In genomic region chr11:101485509-101486028, GRCm38 (mm10) we compare ENCODE assay signal across 12 mouse cellular contexts. TPM values are rescaled to one million over a fixed set of nuclear protein-coding genes. Genes with fewer than 3 reads are reported as not detected.
DNase-seq lines count a peak whose midpoint lies in the region; ATAC-seq and TF ChIP-seq lines count a peak whose summit lies in the region.
"Had no signal": no experiment of that assay in that cellular context is flagged by ENCODE, and none has a peak within 500 bp of the region (broad histone marks: within the 10 kb centered on the region; RNA-seq: fewer than 3 reads in every experiment).

No protein-coding gene starts in this region.

- no peaks in the 10 kb centered on the region for H3K27me3 ChIP-seq in heart, embryonic 10.5 days (ENCODE audit: insufficient read depth, poor library complexity, severe bottlenecking)
- no peaks in the 10 kb centered on the region for H3K27me3 ChIP-seq in stomach, embryonic 15.5 days (replicated peaks)
- no peaks in the 10 kb centered on the region for H3K27me3 ChIP-seq in stomach, postnatal 0 days (ENCODE audit: control insufficient read depth, insufficient read depth, low read length)
- no peaks in the 10 kb centered on the region for H3K27me3 ChIP-seq in liver, embryonic 13.5 days
- no peaks in the 10 kb centered on the region for H3K27me3 ChIP-seq in stomach, embryonic 16.5 days (ENCODE audit: control insufficient read depth, insufficient read depth, low read length)
- H3K27me3 ChIP-seq: embryonic facial prominence, embryonic 15.5 days; limb, embryonic 15.5 days had no signal

- intact Hi-C loops in heart, postnatal 25 days (cut with DNase I) = no loop called here

- 11% methylated on average over 6 of the region's 6 CpGs for WGBS in heart, embryonic 10.5 days
- 41% methylated on average over 6 of the region's 6 CpGs for WGBS in stomach, embryonic 15.5 days
- WGBS in stomach, postnatal 0 days = 41% methylated on average over 6 of the region's 6 CpGs
- WGBS in liver, embryonic 13.5 days (ENCODE audit: insufficient replicate concordance) = 4% methylated on average over 6 of the region's 6 CpGs
- 38% methylated on average over 6 of the region's 6 CpGs for WGBS in stomach, embryonic 16.5 days

- ATAC-seq in stomach, embryonic 15.5 days (ENCODE audit: insufficient read depth, low FRiP score, low read depth) = peak; percentile 45; the same call in 1 of the 2 replicates
- no peak for ATAC-seq in stomach, postnatal 0 days (ENCODE audit: low FRiP score, low TSS enrichment)
- peak; percentile 92 for ATAC-seq in liver, embryonic 13.5 days (ENCODE audit: low read depth)
- no peak for ATAC-seq in stomach, embryonic 16.5 days (ENCODE audit: insufficient read depth, low FRiP score)

- no peak for TF ChIP-seq EP300 in stomach, postnatal 0 days (optimal IDR thresholded peaks at IDR 0.05)

- no peak overlapping the region for H3K9ac ChIP-seq in stomach, embryonic 15.5 days
- H3K9ac ChIP-seq in stomach, postnatal 0 days (ENCODE audit: low read length) = no peak overlapping the region
- H3K9ac ChIP-seq in liver, embryonic 13.5 days = no peak overlapping the region
- H3K9ac ChIP-seq in stomach, embryonic 16.5 days (ENCODE audit: low read length) = no peak overlapping the region
- H3K9ac ChIP-seq: embryonic facial prominence, embryonic 15.5 days; limb, embryonic 15.5 days had no signal

- H3K27ac ChIP-seq in heart, embryonic 10.5 days = peak overlapping the region; percentile 68
- no peak overlapping the region for H3K27ac ChIP-seq in stomach, embryonic 15.5 days
- H3K27ac ChIP-seq in stomach, postnatal 0 days (replicated peaks) = no peak overlapping the region
- H3K27ac ChIP-seq in liver, embryonic 13.5 days = peak overlapping the region; percentile 80
- H3K27ac ChIP-seq in stomach, embryonic 16.5 days (ENCODE audit: low read length) = 0 out of 2 replicates have a peak overlapping the region, but pooled peaks have one; percentile 14
- H3K27ac ChIP-seq: embryonic facial prominence, embryonic 15.5 days; limb, embryonic 15.5 days had no signal

- peaks cover 37% of the 10 kb centered on the region for H3K4me1 ChIP-seq in heart, embryonic 10.5 days
- no peaks in the 10 kb centered on the region for H3K4me1 ChIP-seq in stomach, embryonic 15.5 days
- H3K4me1 ChIP-seq in stomach, postnatal 0 days (replicated peaks; ENCODE audit: control insufficient read depth, insufficient read depth) = no peaks in the 10 kb centered on the region
- H3K4me1 ChIP-seq in liver, embryonic 13.5 days (replicated peaks) = peaks cover 53% of the 10 kb centered on the region
- no peaks in the 10 kb centered on the region for H3K4me1 ChIP-seq in stomach, embryonic 16.5 days (ENCODE audit: control insufficient read depth, insufficient read depth, low read length)
- H3K4me1 ChIP-seq: embryonic facial prominence, embryonic 15.5 days; limb, embryonic 15.5 days had no signal

- no peaks in the 10 kb centered on the region for H3K9me3 ChIP-seq in heart, embryonic 10.5 days
- no peaks in the 10 kb centered on the region for H3K9me3 ChIP-seq in stomach, embryonic 15.5 days
- H3K9me3 ChIP-seq in stomach, postnatal 0 days (ENCODE audit: control insufficient read depth, low read length) = no peaks in the 10 kb centered on the region
- no peaks in the 10 kb centered on the region for H3K9me3 ChIP-seq in liver, embryonic 13.5 days (replicated peaks)
- no peaks in the 10 kb centered on the region for H3K9me3 ChIP-seq in stomach, embryonic 16.5 days (replicated peaks; ENCODE audit: control insufficient read depth, low read length)
- H3K9me3 ChIP-seq: embryonic facial prominence, embryonic 15.5 days; limb, embryonic 15.5 days had no signal

- H3K36me3 ChIP-seq in heart, embryonic 10.5 days = peaks cover 36% of the 10 kb centered on the region
- 0 out of 2 replicates have a peak, but pooled peaks cover 7% of the 10 kb centered on the region for H3K36me3 ChIP-seq in stomach, embryonic 15.5 days
- no peaks in the 10 kb centered on the region for H3K36me3 ChIP-seq in stomach, postnatal 0 days (ENCODE audit: control insufficient read depth, insufficient read depth, low read length)
- H3K36me3 ChIP-seq in liver, embryonic 13.5 days = peaks cover 38% of the 10 kb centered on the region
- H3K36me3 ChIP-seq in stomach, embryonic 16.5 days (ENCODE audit: control insufficient read depth, insufficient read depth, low read length) = no peaks in the 10 kb centered on the region

- H3K4me2 ChIP-seq in stomach, embryonic 15.5 days = no peak overlapping the region
- no peak overlapping the region for H3K4me2 ChIP-seq in stomach, postnatal 0 days (replicated peaks; ENCODE audit: low read depth)
- H3K4me2 ChIP-seq in liver, embryonic 13.5 days = peak overlapping the region; percentile 56
- H3K4me2 ChIP-seq in stomach, embryonic 16.5 days (ENCODE audit: low read depth, low read length) = no peak overlapping the region
- H3K4me2 ChIP-seq: embryonic facial prominence, embryonic 15.5 days; limb, embryonic 15.5 days had no signal

- TF ChIP-seq CTCF in stomach, postnatal 0 days (IDR thresholded peaks at IDR 0.05; ENCODE audit: low read depth) = no peak

- DNase-seq in heart, embryonic 10.5 days (ENCODE audit: low spot score) = peak; percentile 89
- no peak for DNase-seq in heart, postnatal 25 days (ENCODE audit: low spot score)
- no peak for DNase-seq in stomach, postnatal 0 days (ENCODE audit: low spot score)
- DNase-seq in liver, embryonic 13.5 days = peak; percentile 76
- no peak for DNase-seq in ovary, adult 18-20 months (ENCODE audit: low spot score)
- no peak for DNase-seq in right cerebral cortex, postnatal 25 days
- DNase-seq: heart, adult 18-20 months; kidney, postnatal 25 days had no signal

- peak overlapping the region; percentile 24; the same call in 1 of the 2 replicates for H3K4me3 ChIP-seq in heart, embryonic 10.5 days
- no peak overlapping the region for H3K4me3 ChIP-seq in stomach, embryonic 15.5 days (replicated peaks)
- no peak overlapping the region for H3K4me3 ChIP-seq in stomach, postnatal 0 days (ENCODE audit: low read depth, low read length)
- peak overlapping the region; percentile 12 for H3K4me3 ChIP-seq in liver, embryonic 13.5 days (replicated peaks)
- H3K4me3 ChIP-seq in stomach, embryonic 16.5 days (replicated peaks; ENCODE audit: low read length) = no peak overlapping the region
- H3K4me3 ChIP-seq: embryonic facial prominence, embryonic 15.5 days; limb, embryonic 15.5 days had no signal

RNA-seq across cellular contexts. Expression of gene Vat1, which starts 19.5 kb away (rescaled TPM):
- 33.1 and 41.1 TPM in 2 replicates for polyA plus RNA-seq in heart, embryonic 10.5 days (2016; fragmentation: Nextera tagmentation; extraction: Ambion mirVana)
- total RNA-seq in heart, postnatal 25 days (2021) = 10 to 100 TPM; 21.6 to 25.5 TPM
- polyA plus RNA-seq in stomach, embryonic 15.5 days (2015; fragmentation: Nextera tagmentation; extraction: Ambion mirVana) = 59.3 and 62.3 TPM in 2 replicates
- 63.4 and 71.1 TPM in 2 replicates for polyA plus RNA-seq in stomach, postnatal 0 days (2015; fragmentation: Nextera tagmentation; extraction: Ambion mirVana)
- 8.8 and 8.9 TPM in 2 replicates for polyA plus RNA-seq in liver, embryonic 13.5 days (2015; fragmentation: Nextera tagmentation; extraction: Ambion mirVana)
- polyA plus RNA-seq in stomach, embryonic 16.5 days (2015; fragmentation: Nextera tagmentation; extraction: Ambion mirVana) = 67.1 and 73.8 TPM in 2 replicates

RNA-seq across cellular contexts. Expression of gene Rnd2, which starts 20.8 kb away (rescaled TPM):
- 34.2 and 42.7 TPM in 2 replicates for polyA plus RNA-seq in heart, embryonic 10.5 days (2016; fragmentation: Nextera tagmentation; extraction: Ambion mirVana)
- 1 to 10 TPM; 5.7 to 6.2 TPM for total RNA-seq in heart, postnatal 25 days (2021)
- 16.0 and 17.1 TPM in 2 replicates for polyA plus RNA-seq in stomach, embryonic 15.5 days (2015; fragmentation: Nextera tagmentation; extraction: Ambion mirVana)
- 15.3 and 16.1 TPM in 2 replicates for polyA plus RNA-seq in stomach, postnatal 0 days (2015; fragmentation: Nextera tagmentation; extraction: Ambion mirVana)
- polyA plus RNA-seq in liver, embryonic 13.5 days (2015; fragmentation: Nextera tagmentation; extraction: Ambion mirVana) = 3.1 and 3.4 TPM in 2 replicates
- 10.7 and 11.9 TPM in 2 replicates for polyA plus RNA-seq in stomach, embryonic 16.5 days (2015; fragmentation: Nextera tagmentation; extraction: Ambion mirVana)

RNA-seq across cellular contexts. Expression of gene Ifi35, which starts 37.4 kb away (rescaled TPM):
- polyA plus RNA-seq in heart, embryonic 10.5 days (2016; fragmentation: Nextera tagmentation; extraction: Ambion mirVana) = 9.4 and 9.8 TPM in 2 replicates
- total RNA-seq in heart, postnatal 25 days (2021) = 10 to 100 TPM; 12.0 to 13.7 TPM
- polyA plus RNA-seq in stomach, embryonic 15.5 days (2015; fragmentation: Nextera tagmentation; extraction: Ambion mirVana) = 24.2 and 24.5 TPM in 2 replicates
- polyA plus RNA-seq in stomach, postnatal 0 days (2015; fragmentation: Nextera tagmentation; extraction: Ambion mirVana) = 37.4 and 37.5 TPM in 2 replicates
- 31.4 and 33.0 TPM in 2 replicates for polyA plus RNA-seq in liver, embryonic 13.5 days (2015; fragmentation: Nextera tagmentation; extraction: Ambion mirVana)
- polyA plus RNA-seq in stomach, embryonic 16.5 days (2015; fragmentation: Nextera tagmentation; extraction: Ambion mirVana) = 26.3 and 26.8 TPM in 2 replicates

RNA-seq across cellular contexts. Expression of gene Rpl27, which starts 43.5 kb away (rescaled TPM):
- 311 and 360 TPM in 2 replicates for polyA plus RNA-seq in heart, embryonic 10.5 days (2016; fragmentation: Nextera tagmentation; extraction: Ambion mirVana)
- total RNA-seq in heart, postnatal 25 days (2021) = 10 to 100 TPM; 46.7 to 56.2 TPM
- polyA plus RNA-seq in stomach, embryonic 15.5 days (2015; fragmentation: Nextera tagmentation; extraction: Ambion mirVana) = 284 and 331 TPM in 2 replicates
- polyA plus RNA-seq in stomach, postnatal 0 days (2015; fragmentation: Nextera tagmentation; extraction: Ambion mirVana) = 317 and 371 TPM in 2 replicates
- polyA plus RNA-seq in liver, embryonic 13.5 days (2015; fragmentation: Nextera tagmentation; extraction: Ambion mirVana) = 344 and 360 TPM in 2 replicates
- 241 and 276 TPM in 2 replicates for polyA plus RNA-seq in stomach, embryonic 16.5 days (2015; fragmentation: Nextera tagmentation; extraction: Ambion mirVana)

Comparison
In these comparisons a context has a peak if more than half of its experiments do, and no peak if none do; other contexts are left out.
1. DNase-seq: peak in heart, embryonic 10.5 days (single experiment) and liver, embryonic 13.5 days (single experiment); none in heart, postnatal 25 days (single experiment), stomach, postnatal 0 days (single experiment), ovary, adult 18-20 months (single experiment) and right cerebral cortex, postnatal 25 days (single experiment).
2. H3K27ac ChIP-seq: peak in heart, embryonic 10.5 days (single experiment), liver, embryonic 13.5 days (single experiment) and stomach, embryonic 16.5 days (single experiment); none in stomach, embryonic 15.5 days (single experiment) and stomach, postnatal 0 days (single experiment).
3. ATAC-seq: peak in stomach, embryonic 15.5 days (single experiment) and liver, embryonic 13.5 days (single experiment); none in stomach, postnatal 0 days (single experiment) and stomach, embryonic 16.5 days (single experiment).
4. H3K4me3 ChIP-seq: peak in heart, embryonic 10.5 days (single experiment) and liver, embryonic 13.5 days (single experiment); none in stomach, embryonic 15.5 days (single experiment), stomach, postnatal 0 days (single experiment) and stomach, embryonic 16.5 days (single experiment).